Mouse (Mus musculus) gastrocnemius, postnatal 25 days (tissue): Measurements from ENCODE around the gene Tvp23b. TPM values are rescaled to one million over a fixed set of nuclear protein-coding genes. Genes with fewer than 3 reads are reported as not detected.
A peak's percentile ranks its signal among the peaks of the same experiment; 100 is the strongest.

ENCODE experiments used
- DNase-seq: peaks from one replicate; pipeline ENCODE4 v3.0.0; 2022
- total RNA-seq, 2 experiments: library from RNA; stranded (reverse); gene quantifications; 1 replicate in 1 of 2; 2 replicates in 1 of 2; pipeline ENCODE4 v1.2.3; 2021

Gene Tvp23b
- total RNA-seq, 2 experiments from 2014 or later = 6.7 to 8.0 TPM

- DNase-seq = no peak
These were observed 64.3 kb downstream of the Tvp23b start for GRCm38 (mm10) chr11:62943538-62943937.

DNA sequence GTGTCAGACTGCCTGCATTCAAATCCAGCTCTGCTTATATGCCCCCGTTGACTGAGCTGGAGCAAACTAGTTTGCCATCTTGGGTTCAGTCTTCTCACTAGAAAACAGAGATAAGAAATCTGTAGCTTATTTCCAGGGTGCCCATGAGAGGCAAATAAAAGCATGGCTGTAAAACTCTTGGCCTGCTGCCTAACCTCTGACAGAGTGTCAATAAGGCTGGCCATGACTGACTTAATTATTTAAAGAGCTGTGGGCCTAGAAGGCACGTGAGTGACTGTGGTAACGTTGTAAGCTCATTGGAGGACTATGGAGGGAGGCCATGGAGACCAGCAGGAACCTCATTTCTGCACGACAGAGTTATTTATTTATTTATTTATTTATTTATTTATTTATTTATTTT is 66.3 kb downstream of the Tvp23b start:
- no peak for DNase-seq

- DNase-seq = no peak
These were observed 70.3 kb downstream of the Tvp23b start for GRCm38 (mm10) chr11:62949548-62949947.

DNA sequence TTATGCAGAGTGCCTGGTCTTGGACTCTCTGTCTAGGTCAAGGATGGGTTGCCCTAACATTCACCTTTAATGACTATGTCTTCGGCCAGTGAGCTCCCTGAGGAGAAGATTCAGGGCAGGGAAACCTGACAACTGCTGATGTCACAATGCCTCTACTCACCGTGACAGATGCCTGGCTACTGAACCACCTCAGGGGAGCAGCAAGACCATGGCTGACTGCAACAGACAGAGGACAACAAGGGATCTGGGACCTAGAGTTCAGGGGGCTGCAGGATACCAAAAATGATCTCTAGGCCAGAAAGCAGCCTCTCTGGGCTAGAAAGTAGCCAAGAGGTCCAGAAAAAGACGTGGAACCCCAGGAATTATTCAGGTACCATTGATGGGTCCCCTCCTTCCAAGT is 71.8 kb downstream of the Tvp23b start, which contains the start of gene Cdrt4:
Gene Cdrt4, plus strand, starts transcription at position 182 of the 400 bp plus-strand sequence.
- DNase-seq = no peak

DNA sequence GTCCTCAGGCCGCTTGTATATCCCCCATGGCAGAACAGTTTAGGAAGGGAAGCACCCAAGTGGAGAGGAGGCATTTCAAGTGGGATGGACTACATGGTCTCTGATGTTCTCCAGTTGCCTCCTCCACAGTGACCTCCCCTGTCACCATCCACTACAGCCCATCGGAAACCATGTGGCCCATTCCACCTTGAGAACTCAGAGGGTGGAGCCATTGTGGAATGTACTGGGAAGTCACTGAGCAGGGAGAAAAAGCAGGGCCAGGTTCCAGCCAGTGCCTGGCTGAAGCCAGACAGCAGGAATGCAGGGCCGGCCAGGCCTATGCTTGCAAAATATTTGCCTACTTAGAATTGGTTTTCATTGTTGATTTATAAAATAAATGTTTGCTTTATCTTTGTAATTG is 75.5 kb downstream of the Tvp23b start:
- peak; percentile 22 for DNase-seq

DNA sequence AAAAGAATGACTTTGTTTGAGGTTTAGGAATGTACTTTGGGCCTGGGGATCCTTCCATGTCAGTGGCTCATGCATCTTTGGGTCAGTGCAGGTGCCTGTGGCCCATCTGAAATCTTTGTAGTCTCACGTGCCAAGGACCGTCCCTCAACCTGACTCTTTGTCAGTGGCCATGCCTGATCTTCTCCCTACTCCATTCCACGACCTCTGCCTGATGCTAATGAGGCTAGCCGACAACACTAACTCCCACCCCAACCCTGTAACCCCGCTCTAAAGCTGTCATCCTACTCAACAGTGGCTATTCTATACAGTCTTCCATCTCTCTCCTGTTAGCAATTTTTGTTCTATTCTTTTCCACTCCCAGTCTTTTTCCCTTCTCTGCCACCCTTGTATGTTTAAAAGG is 75.9 kb downstream of the Tvp23b start:
- no peak for DNase-seq

- no peak for DNase-seq
These were observed 76.5 kb downstream of the Tvp23b start for GRCm38 (mm10) chr11:62955776-62956175.

DNA sequence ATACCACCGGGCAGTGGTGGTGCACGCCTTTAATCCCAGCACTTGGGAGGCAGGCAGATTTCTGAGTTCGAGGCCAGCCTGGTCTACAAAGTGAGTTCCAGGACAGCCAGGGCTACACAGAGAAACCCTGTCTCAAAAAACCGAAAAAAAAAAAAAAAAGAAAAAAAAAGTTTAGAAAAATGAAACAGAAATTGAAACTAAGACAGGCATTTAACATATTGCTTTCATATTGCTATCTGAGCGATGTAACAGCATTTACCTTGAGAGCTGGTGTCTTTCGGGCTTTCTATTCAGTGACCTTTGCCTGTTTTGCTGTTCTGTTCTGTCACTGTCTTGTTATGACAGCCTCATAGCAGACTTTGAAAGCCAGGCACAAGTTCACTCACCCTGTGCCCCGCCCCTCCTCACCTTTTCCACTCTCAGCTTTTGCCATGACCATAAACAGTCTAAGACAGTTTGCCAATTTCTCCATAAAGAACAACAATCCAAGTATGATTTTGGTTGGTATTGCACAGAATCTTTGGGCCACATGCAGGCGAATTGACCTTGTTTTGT is 78.4 kb downstream of the Tvp23b start:
- DNase-seq = no peak

DNA sequence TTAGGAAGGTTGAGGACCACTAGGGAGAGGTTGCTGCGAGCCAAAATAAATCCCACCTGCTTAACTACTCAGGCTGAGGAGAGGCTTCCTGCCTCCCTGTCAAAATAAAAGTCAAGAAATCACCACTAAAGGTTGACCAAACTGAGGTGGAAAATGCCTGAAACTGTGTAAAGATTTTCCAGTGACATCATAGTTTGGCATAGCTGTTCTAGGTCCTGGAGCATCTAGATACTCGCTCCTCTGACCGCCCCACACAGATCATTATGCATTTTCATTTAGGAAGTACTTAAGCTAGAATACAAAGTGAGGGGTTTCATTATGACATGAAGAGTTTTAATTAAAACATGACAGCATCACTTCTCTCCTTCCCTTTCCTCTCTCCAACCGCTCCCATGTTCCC is 84.0 kb downstream of the Tvp23b start:
- no peak for DNase-seq

DNA sequence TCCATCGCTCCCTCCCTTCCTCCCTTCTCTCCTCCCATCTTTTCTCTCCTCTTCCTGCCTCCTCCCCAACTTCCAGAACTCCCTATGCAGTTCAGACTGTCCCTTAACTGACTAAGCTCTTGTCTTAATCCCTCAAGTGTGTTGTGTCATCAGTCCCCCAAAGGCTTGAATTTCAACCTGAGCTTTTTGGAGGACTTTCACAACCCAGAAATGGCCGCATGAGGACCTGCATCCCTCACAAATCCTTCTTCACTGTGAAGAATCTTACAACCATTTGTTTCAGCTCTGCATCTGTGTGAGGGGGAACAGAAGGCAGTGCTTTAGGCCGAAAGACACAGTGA is 87.1 kb downstream of the Tvp23b start:
- DNase-seq = no peak

Other genes starting within 250 kb of the Tvp23b start
- 1 to 10 TPM; 4.0 to 4.7 TPM for gene Lrrc75a, start 230.9 kb upstream of the Tvp23b start, total RNA-seq
- 1 to 10 TPM; 2.8 to 4.2 TPM for gene Mmgt2, start 230.8 kb upstream of the Tvp23b start, total RNA-seq
- gene Zfp287, start 147.6 kb upstream of the Tvp23b start, total RNA-seq = 1 to 10 TPM; 1.4 to 1.7 TPM
- not detected for gene Gm10428, start 126.4 kb upstream of the Tvp23b start, total RNA-seq
- gene Zfp286, start 90.0 kb upstream of the Tvp23b start, total RNA-seq = 1 to 10 TPM in 1 of 2 experiments, under 1 TPM in 1; 0.95 to 1.1 TPM
- gene Trim16, start 59.2 kb upstream of the Tvp23b start, total RNA-seq = 10 to 100 TPM; 31.4 to 37.4 TPM
- gene Fbxw10, start 32.4 kb upstream of the Tvp23b start, total RNA-seq = under 1 TPM; 0.10 to 0.21 TPM
- under 1 TPM in 1 of 2 experiments, not detected in 1; 0.54 TPM for gene Cdrt4, start 71.7 kb downstream of the Tvp23b start, total RNA-seq
- gene Tekt3, start 182.2 kb downstream of the Tvp23b start, total RNA-seq = not detected
- 10 to 100 TPM; 67.7 to 85.9 TPM for gene Pmp22, start 249.5 kb downstream of the Tvp23b start, total RNA-seq